Mouse (Mus musculus): Measurements from ENCODE around the gene Manba. TPM values are rescaled to one million over a fixed set of nuclear protein-coding genes. Genes with fewer than 3 reads are reported as not detected.
A peak's percentile ranks its signal among the peaks of the same experiment; 100 is the strongest.

Gene Manba
- polyA plus RNA-seq, 1 experiment from 2014 or later: 17.2 TPM

GRCm38 (mm10) chr3:135573051-135573450, 87.6 kb downstream of the Manba start:
- ATAC-seq (replicated peaks; ENCODE audit: low FRiP score, low TSS enrichment, low read depth): no peak
- DNase-seq (ENCODE audit: low spot score): no peak
- peaks cover 12% of the 10 kb centered on the region; the same call in 1 of the 2 replicates for H3K4me1 ChIP-seq (replicated peaks; ENCODE audit: control insufficient read depth, insufficient read depth, low read length)
- no peak overlapping the region for H3K9ac ChIP-seq (ENCODE audit: low read length)
- no peak overlapping the region for H3K27ac ChIP-seq (ENCODE audit: low read depth)
- H3K4me2 ChIP-seq (ENCODE audit: low read length): no peak overlapping the region
- no peak overlapping the region for H3K4me3 ChIP-seq (ENCODE audit: low read depth, low read length)
- no peaks in the 10 kb centered on the region for H3K27me3 ChIP-seq (replicated peaks; ENCODE audit: control insufficient read depth, insufficient read depth, low read length)
- 0 out of 2 replicates have a peak, but pooled peaks cover 6% of the 10 kb centered on the region for H3K36me3 ChIP-seq (ENCODE audit: control insufficient read depth, insufficient read depth, low read length)
- H3K9me3 ChIP-seq (ENCODE audit: control insufficient read depth, low read length): no peaks in the 10 kb centered on the region
- 27% methylated on average over 6 of the region's 6 CpGs for WGBS

DNA sequence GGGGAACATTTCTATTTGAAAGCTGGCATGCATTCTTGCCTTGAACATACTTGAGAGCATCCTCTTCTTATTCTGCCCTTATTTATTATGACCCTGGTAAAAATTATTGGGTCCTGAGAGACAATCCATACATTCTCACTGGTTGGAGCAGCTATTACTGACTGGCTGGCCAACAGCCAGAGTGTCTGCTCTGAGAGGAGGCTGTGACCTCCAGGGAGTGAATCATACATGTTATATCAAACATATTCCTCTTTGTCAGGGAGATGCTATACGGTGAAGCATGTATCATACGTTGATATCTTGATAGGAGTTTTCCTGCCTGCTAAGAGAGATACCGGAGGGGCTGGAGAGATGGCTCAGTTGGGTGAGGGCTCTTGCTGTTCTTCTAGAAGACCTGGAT, 89.7 kb downstream of the Manba start:
- Histone ChIP-seq H3K4me1 (replicated peaks; ENCODE audit: control insufficient read depth, insufficient read depth, low read length) (peaks cover 19% of the 10 kb centered on the region), H3K27me3 (replicated peaks; ENCODE audit: control insufficient read depth, insufficient read depth, low read length) (no peaks in the 10 kb centered on the region), H3K27ac (ENCODE audit: low read depth) (no peak overlapping the region), H3K36me3 (ENCODE audit: control insufficient read depth, insufficient read depth, low read length) (0 out of 2 replicates have a peak, but pooled peaks cover 6% of the 10 kb centered on the region), H3K9ac (ENCODE audit: low read length) (no peak overlapping the region), H3K4me2 (ENCODE audit: low read length) (no peak overlapping the region), H3K4me3 (ENCODE audit: low read depth, low read length) (no peak overlapping the region), H3K9me3 (ENCODE audit: control insufficient read depth, low read length) (no peaks in the 10 kb centered on the region)
- no peak for ATAC-seq (replicated peaks; ENCODE audit: low FRiP score, low TSS enrichment, low read depth)
- 54% methylated on average over 3 of the region's 3 CpGs for WGBS
- no peak for DNase-seq (ENCODE audit: low spot score)

DNA sequence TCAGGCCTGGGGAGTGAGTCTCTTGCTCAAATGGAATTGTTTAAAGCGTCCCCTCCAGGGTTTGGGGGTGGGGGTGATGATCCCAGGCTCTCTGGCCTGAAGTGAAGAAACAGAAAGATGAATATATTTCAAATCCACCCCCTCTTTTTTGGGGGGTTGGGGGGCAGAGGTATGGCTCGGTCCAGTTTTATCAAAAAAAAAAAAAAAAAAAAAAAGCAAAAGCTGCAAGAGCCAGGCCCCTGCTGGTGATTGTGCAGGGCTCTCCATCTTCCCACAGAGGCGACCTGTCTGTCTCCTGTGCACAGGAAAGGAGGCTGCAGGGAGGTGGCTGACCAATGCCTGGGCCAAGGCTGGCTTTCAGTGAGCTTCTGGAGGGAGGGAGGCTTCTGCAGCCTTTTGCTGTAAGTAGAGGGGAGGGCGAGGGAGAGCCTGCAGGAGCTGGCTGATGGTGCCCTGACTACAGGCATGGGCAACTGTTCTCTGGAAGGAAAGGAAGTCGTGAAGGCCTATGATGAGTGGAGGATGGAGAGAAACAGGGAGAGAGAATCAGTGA, 93.3 kb downstream of the Manba start:
- DNase-seq (ENCODE audit: low spot score) (no peak), ATAC-seq (replicated peaks; ENCODE audit: low FRiP score, low TSS enrichment, low read depth) (no peak)
- Histone ChIP-seq H3K27ac (ENCODE audit: low read depth) (peak overlapping the region; percentile 29), H3K4me1 (replicated peaks; ENCODE audit: control insufficient read depth, insufficient read depth, low read length) (peaks cover 16% of the 10 kb centered on the region), H3K9ac (ENCODE audit: low read length) (no peak overlapping the region), H3K4me3 (ENCODE audit: low read depth, low read length) (no peak overlapping the region), H3K9me3 (ENCODE audit: control insufficient read depth, low read length) (no peaks in the 10 kb centered on the region), H3K27me3 (replicated peaks; ENCODE audit: control insufficient read depth, insufficient read depth, low read length) (no peaks in the 10 kb centered on the region), H3K36me3 (ENCODE audit: control insufficient read depth, insufficient read depth, low read length) (peaks cover 1% of the 10 kb centered on the region; the same call in 1 of the 2 replicates), H3K4me2 (ENCODE audit: low read length) (no peak overlapping the region)
- WGBS: 39% methylated on average over 5 of the region's 5 CpGs

DNA sequence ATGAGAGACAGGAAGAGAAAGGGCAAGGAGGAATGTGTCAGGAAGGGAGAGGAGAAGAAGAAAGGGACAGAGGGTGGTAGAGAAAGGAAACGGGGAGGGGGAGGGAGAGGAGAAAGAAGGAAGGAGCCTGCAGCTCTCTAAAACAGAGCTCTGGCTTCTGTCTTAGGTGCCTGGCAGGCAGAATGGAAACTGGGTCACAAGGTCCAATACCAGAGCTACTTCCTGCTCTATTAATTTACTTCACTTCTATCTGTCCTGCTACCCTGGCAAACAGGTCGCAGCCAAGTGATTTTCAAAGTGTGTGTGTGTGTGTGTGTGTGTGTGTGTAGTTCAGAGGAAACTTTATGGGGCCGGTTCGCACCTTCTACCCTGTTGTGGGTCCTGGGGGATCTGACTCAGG, 93.8 kb downstream of the Manba start:
- H3K36me3 ChIP-seq (ENCODE audit: control insufficient read depth, insufficient read depth, low read length): peaks cover 6% of the 10 kb centered on the region
- no peaks in the 10 kb centered on the region for H3K9me3 ChIP-seq (ENCODE audit: control insufficient read depth, low read length)
- no peak overlapping the region for H3K4me2 ChIP-seq (ENCODE audit: low read length)
- 31% methylated on average over 4 of the region's 4 CpGs for WGBS
- H3K9ac ChIP-seq (ENCODE audit: low read length): no peak overlapping the region
- H3K27ac ChIP-seq (ENCODE audit: low read depth): peak overlapping the region; percentile 29; the same call in 1 of the 2 replicates
- H3K4me1 ChIP-seq (replicated peaks; ENCODE audit: control insufficient read depth, insufficient read depth, low read length): peaks cover 13% of the 10 kb centered on the region
- no peak overlapping the region for H3K4me3 ChIP-seq (ENCODE audit: low read depth, low read length)
- H3K27me3 ChIP-seq (replicated peaks; ENCODE audit: control insufficient read depth, insufficient read depth, low read length): no peaks in the 10 kb centered on the region
- ATAC-seq (replicated peaks; ENCODE audit: low FRiP score, low TSS enrichment, low read depth) (0 out of 2 replicates have a peak, but pooled peaks have one; percentile 24), DNase-seq (ENCODE audit: low spot score) (no peak)

- WGBS: 65% methylated on average over 21 of the region's 21 CpGs
- no peak overlapping the region for H3K9ac ChIP-seq (ENCODE audit: low read length)
- DNase-seq (ENCODE audit: low spot score) (no peak), ATAC-seq (replicated peaks; ENCODE audit: low FRiP score, low TSS enrichment, low read depth) (no peak)
- peaks cover 19% of the 10 kb centered on the region for H3K36me3 ChIP-seq (ENCODE audit: control insufficient read depth, insufficient read depth, low read length)
- no peaks in the 10 kb centered on the region for H3K9me3 ChIP-seq (ENCODE audit: control insufficient read depth, low read length)
- H3K4me2 ChIP-seq (ENCODE audit: low read length): no peak overlapping the region
- no peak overlapping the region for H3K27ac ChIP-seq (ENCODE audit: low read depth)
- no peaks in the 10 kb centered on the region for H3K27me3 ChIP-seq (replicated peaks; ENCODE audit: control insufficient read depth, insufficient read depth, low read length)
- H3K4me3 ChIP-seq (ENCODE audit: low read depth, low read length): no peak overlapping the region
- H3K4me1 ChIP-seq (replicated peaks; ENCODE audit: control insufficient read depth, insufficient read depth, low read length): peaks cover 13% of the 10 kb centered on the region
Observed at GRCm38 (mm10) chr3:135580439-135581275, 95.2 kb downstream of the Manba start.

- H3K4me1 ChIP-seq (replicated peaks; ENCODE audit: control insufficient read depth, insufficient read depth, low read length): peaks cover 13% of the 10 kb centered on the region
- H3K4me2 ChIP-seq (ENCODE audit: low read length): no peak overlapping the region
- H3K36me3 ChIP-seq (ENCODE audit: control insufficient read depth, insufficient read depth, low read length): peaks cover 27% of the 10 kb centered on the region
- H3K27ac ChIP-seq (ENCODE audit: low read depth): no peak overlapping the region
- no peak; the same call in 1 of the 2 replicates for ATAC-seq (replicated peaks; ENCODE audit: low FRiP score, low TSS enrichment, low read depth)
- no peak for DNase-seq (ENCODE audit: low spot score)
- 26% methylated on average over 10 of the region's 10 CpGs for WGBS
- H3K27me3 ChIP-seq (replicated peaks; ENCODE audit: control insufficient read depth, insufficient read depth, low read length): no peaks in the 10 kb centered on the region
- no peak overlapping the region for H3K4me3 ChIP-seq (ENCODE audit: low read depth, low read length)
- no peak overlapping the region for H3K9ac ChIP-seq (ENCODE audit: low read length)
- no peaks in the 10 kb centered on the region for H3K9me3 ChIP-seq (ENCODE audit: control insufficient read depth, low read length)
Observed at GRCm38 (mm10) chr3:135581606-135582117, 96.3 kb downstream of the Manba start.

DNA sequence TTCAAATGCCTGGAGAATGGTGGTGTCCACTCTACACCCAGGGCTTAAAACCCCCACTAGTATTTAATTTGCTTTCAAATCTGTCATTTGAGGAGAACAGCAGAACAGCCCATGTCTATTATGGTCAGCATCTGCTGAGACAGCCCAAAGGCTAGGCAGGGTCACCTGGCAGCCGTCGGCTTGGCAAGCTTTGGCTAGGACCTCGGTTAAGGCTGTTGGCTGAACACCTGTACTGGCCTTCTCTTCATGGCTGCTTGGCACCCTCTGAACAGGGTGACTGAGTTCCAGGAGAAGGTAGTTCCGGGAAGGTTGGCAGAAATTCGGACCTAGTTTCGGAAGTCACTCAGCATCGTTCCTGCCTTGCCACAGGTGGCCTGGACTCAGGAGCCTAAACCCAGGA, 96.8 kb downstream of the Manba start:
- no peak overlapping the region for H3K9ac ChIP-seq (ENCODE audit: low read length)
- no peak overlapping the region for H3K4me2 ChIP-seq (ENCODE audit: low read length)
- no peak overlapping the region for H3K27ac ChIP-seq (ENCODE audit: low read depth)
- H3K4me3 ChIP-seq (ENCODE audit: low read depth, low read length): no peak overlapping the region
- H3K4me1 ChIP-seq (replicated peaks; ENCODE audit: control insufficient read depth, insufficient read depth, low read length): peaks cover 13% of the 10 kb centered on the region
- H3K27me3 ChIP-seq (replicated peaks; ENCODE audit: control insufficient read depth, insufficient read depth, low read length): no peaks in the 10 kb centered on the region
- H3K36me3 ChIP-seq (ENCODE audit: control insufficient read depth, insufficient read depth, low read length): peaks cover 33% of the 10 kb centered on the region
- WGBS: 92% methylated on average over 7 of the region's 7 CpGs
- no peak for DNase-seq (ENCODE audit: low spot score)
- no peaks in the 10 kb centered on the region for H3K9me3 ChIP-seq (ENCODE audit: control insufficient read depth, low read length)
- 0 out of 2 replicates have a peak, but pooled peaks have one; percentile 16 for ATAC-seq (replicated peaks; ENCODE audit: low FRiP score, low TSS enrichment, low read depth)

GRCm38 (mm10) chr3:135585482-135585881, 100.1 kb downstream of the Manba start:
- no peak overlapping the region for H3K4me2 ChIP-seq (ENCODE audit: low read length)
- no peak overlapping the region for H3K27ac ChIP-seq (ENCODE audit: low read depth)
- no peaks in the 10 kb centered on the region for H3K27me3 ChIP-seq (replicated peaks; ENCODE audit: control insufficient read depth, insufficient read depth, low read length)
- no peaks in the 10 kb centered on the region for H3K9me3 ChIP-seq (ENCODE audit: control insufficient read depth, low read length)
- no peak for DNase-seq (ENCODE audit: low spot score)
- no peak overlapping the region for H3K4me3 ChIP-seq (ENCODE audit: low read depth, low read length)
- peaks cover 2% of the 10 kb centered on the region for H3K4me1 ChIP-seq (replicated peaks; ENCODE audit: control insufficient read depth, insufficient read depth, low read length)
- ATAC-seq (replicated peaks; ENCODE audit: low FRiP score, low TSS enrichment, low read depth): no peak
- no peak overlapping the region for H3K9ac ChIP-seq (ENCODE audit: low read length)
- 49% methylated on average over 6 of the region's 6 CpGs for WGBS
- peaks cover 65% of the 10 kb centered on the region for H3K36me3 ChIP-seq (ENCODE audit: control insufficient read depth, insufficient read depth, low read length)
